Mouse (Mus musculus): ENCODE measurements around the gene Pimreg. TPM values are rescaled to one million over a fixed set of nuclear protein-coding genes. Genes with fewer than 3 reads are reported as not detected.

Gene Pimreg
- polyA plus RNA-seq, 1 experiment from 2014 or later = 19.4 TPM

DNA sequence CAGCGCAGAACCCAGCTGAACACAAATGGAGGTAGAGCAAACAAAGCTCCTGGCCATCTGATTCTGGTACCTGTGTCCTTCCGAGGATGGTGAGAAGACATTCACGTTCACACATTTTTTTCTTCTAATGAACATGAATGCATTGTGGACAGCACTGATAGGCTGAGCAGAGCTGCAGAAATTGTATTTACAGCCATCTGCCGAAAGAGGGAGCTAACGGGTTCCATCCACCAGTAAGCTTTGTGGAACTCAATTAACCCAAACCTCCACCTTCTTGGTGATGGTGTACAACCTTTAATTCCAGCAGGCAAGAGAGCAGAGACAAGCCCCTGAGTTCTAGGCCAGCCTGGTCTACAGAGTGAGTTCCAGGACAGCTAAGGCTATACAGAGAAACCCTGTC is 16.0 kb upstream of the Pimreg start:
- H3K27me3 ChIP-seq (ENCODE audit: control insufficient read depth, insufficient read depth, low read depth, low read length) = no peaks in the 10 kb centered on the region
- H3K4me1 ChIP-seq (ENCODE audit: control insufficient read depth, insufficient read depth, low read length) = peaks cover 10% of the 10 kb centered on the region
- no peak overlapping the region for H3K9ac ChIP-seq (ENCODE audit: low read depth, low read length)
- no peak for ATAC-seq
- WGBS = 39% methylated on average over 5 of the region's 5 CpGs
- H3K4me2 ChIP-seq (ENCODE audit: low read length) = no peak overlapping the region
- no peaks in the 10 kb centered on the region for H3K9me3 ChIP-seq (replicated peaks; ENCODE audit: control insufficient read depth, low read length, poor library complexity, severe bottlenecking)
- no peak overlapping the region for H3K4me3 ChIP-seq (ENCODE audit: low read depth, low read length)
- H3K27ac ChIP-seq (ENCODE audit: low read length) = no peak overlapping the region
- H3K36me3 ChIP-seq (ENCODE audit: control insufficient read depth, insufficient read depth, low read length) = no peaks in the 10 kb centered on the region

DNA sequence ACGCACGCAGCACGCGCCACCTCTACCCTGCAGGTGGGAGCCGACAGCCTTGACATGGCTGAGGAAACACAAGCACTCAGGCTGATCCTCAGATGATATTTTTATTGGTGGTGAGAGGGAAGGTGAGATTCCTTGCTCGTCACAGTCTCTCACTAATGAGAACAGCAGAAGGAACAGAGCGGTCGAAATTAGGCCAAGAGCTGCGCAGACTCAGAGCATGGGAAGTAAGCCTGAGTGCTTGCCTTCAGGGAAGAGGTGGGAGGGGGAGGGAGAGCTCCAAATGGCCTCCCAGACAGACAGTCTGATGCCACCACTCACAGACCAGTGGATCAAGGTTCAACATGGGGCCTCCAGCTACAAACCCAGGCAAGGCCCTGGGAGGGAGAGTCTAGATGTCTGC is 15.3 kb upstream of the Pimreg start:
- 90% methylated on average over 9 of the region's 9 CpGs for WGBS
- Histone ChIP-seq H3K27me3 (ENCODE audit: control insufficient read depth, insufficient read depth, low read depth, low read length) (no peaks in the 10 kb centered on the region), H3K9ac (ENCODE audit: low read depth, low read length) (no peak overlapping the region), H3K36me3 (ENCODE audit: control insufficient read depth, insufficient read depth, low read length) (no peaks in the 10 kb centered on the region), H3K4me3 (ENCODE audit: low read depth, low read length) (no peak overlapping the region), H3K4me2 (ENCODE audit: low read length) (no peak overlapping the region), H3K27ac (ENCODE audit: low read length) (no peak overlapping the region), H3K9me3 (replicated peaks; ENCODE audit: control insufficient read depth, low read length, poor library complexity, severe bottlenecking) (no peaks in the 10 kb centered on the region), H3K4me1 (ENCODE audit: control insufficient read depth, insufficient read depth, low read length) (peaks cover 10% of the 10 kb centered on the region)
- ATAC-seq = no peak

DNA sequence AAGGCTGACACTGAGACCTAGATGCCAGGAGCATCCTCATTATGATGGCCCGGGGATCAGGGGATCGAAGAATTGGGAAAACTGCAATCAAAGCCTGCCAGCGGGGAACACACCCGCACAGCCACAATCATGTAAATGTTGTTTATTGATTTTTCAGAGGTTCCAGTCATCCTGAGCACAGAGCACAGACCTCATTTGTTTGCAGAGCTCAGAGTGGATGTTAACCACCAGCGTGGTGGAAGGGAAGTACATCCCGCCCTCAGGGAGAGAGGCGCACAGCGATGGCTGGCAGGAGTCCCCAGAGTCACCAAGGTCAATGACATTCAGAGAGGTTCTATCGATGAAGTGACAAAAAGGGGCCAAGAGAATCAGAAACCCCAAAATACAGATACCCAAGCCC is 14.0 kb upstream of the Pimreg start:
- no peak for ATAC-seq
- H3K27ac ChIP-seq (ENCODE audit: low read length) = no peak overlapping the region
- H3K36me3 ChIP-seq (ENCODE audit: control insufficient read depth, insufficient read depth, low read length) = no peaks in the 10 kb centered on the region
- no peak overlapping the region for H3K4me3 ChIP-seq (ENCODE audit: low read depth, low read length)
- H3K4me2 ChIP-seq (ENCODE audit: low read length) = no peak overlapping the region
- H3K9me3 ChIP-seq (replicated peaks; ENCODE audit: control insufficient read depth, low read length, poor library complexity, severe bottlenecking) = no peaks in the 10 kb centered on the region
- H3K27me3 ChIP-seq (ENCODE audit: control insufficient read depth, insufficient read depth, low read depth, low read length) = no peaks in the 10 kb centered on the region
- peaks cover 10% of the 10 kb centered on the region for H3K4me1 ChIP-seq (ENCODE audit: control insufficient read depth, insufficient read depth, low read length)
- no peak overlapping the region for H3K9ac ChIP-seq (ENCODE audit: low read depth, low read length)
- WGBS = 78% methylated on average over 9 of the region's 9 CpGs

DNA sequence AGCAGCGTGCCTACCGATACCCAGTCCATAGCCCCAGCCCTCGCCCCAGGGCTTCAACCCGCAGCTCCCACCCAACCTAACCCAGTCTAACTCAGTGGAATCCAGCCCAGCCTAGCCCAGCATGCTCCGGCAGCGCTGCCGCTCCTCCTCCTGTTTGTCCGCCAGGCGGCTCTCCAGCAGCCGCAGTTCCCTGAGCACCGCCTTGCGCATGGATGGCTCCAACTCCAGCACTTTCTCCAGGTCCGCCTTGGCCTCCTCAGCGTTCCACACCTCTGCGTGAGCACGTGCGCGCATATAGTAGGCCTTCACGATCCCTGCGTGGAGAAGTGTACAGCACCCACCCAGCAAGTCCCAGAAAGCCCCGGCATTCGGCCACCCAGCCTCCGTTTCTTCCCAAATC is 12.7 kb upstream of the Pimreg start:
- H3K4me2 ChIP-seq (ENCODE audit: low read length) = no peak overlapping the region
- no peaks in the 10 kb centered on the region for H3K27me3 ChIP-seq (ENCODE audit: control insufficient read depth, insufficient read depth, low read depth, low read length)
- no peak overlapping the region for H3K27ac ChIP-seq (ENCODE audit: low read length)
- H3K4me1 ChIP-seq (ENCODE audit: control insufficient read depth, insufficient read depth, low read length) = 0 out of 2 replicates have a peak, but pooled peaks cover 2% of the 10 kb centered on the region
- ATAC-seq = no peak
- no peak overlapping the region for H3K4me3 ChIP-seq (ENCODE audit: low read depth, low read length)
- no peaks in the 10 kb centered on the region for H3K9me3 ChIP-seq (replicated peaks; ENCODE audit: control insufficient read depth, low read length, poor library complexity, severe bottlenecking)
- H3K9ac ChIP-seq (ENCODE audit: low read depth, low read length) = no peak overlapping the region
- no peaks in the 10 kb centered on the region for H3K36me3 ChIP-seq (ENCODE audit: control insufficient read depth, insufficient read depth, low read length)
- 23% methylated on average over 23 of the region's 23 CpGs for WGBS

DNA sequence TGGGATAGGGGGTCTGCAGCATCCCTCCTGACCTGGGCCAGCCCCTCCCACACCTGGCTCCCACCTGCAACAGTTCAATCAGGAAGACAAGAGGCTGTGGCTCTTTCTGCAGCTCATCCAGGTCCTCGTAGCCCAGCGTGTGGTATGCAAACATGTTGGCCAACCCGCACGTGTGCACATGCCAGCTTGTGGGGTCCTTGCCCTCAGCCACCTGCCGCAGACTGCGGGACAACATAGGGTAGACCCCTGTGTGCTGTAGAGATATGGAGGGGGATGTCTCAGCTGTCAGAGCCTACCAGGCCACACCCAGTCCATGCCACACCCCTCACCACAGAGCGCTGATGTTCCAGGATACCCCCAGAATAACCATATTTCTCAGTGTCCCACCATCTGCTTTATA is 10.5 kb upstream of the Pimreg start:
- Histone ChIP-seq H3K36me3 (ENCODE audit: control insufficient read depth, insufficient read depth, low read length) (no peaks in the 10 kb centered on the region), H3K4me2 (ENCODE audit: low read length) (no peak overlapping the region), H3K27me3 (ENCODE audit: control insufficient read depth, insufficient read depth, low read depth, low read length) (no peaks in the 10 kb centered on the region), H3K4me3 (ENCODE audit: low read depth, low read length) (no peak overlapping the region), H3K4me1 (ENCODE audit: control insufficient read depth, insufficient read depth, low read length) (no peaks in the 10 kb centered on the region), H3K9me3 (replicated peaks; ENCODE audit: control insufficient read depth, low read length, poor library complexity, severe bottlenecking) (no peaks in the 10 kb centered on the region), H3K9ac (ENCODE audit: low read depth, low read length) (no peak overlapping the region), H3K27ac (ENCODE audit: low read length) (no peak overlapping the region)
- ATAC-seq = no peak
- WGBS = 90% methylated on average over 7 of the region's 7 CpGs

DNA sequence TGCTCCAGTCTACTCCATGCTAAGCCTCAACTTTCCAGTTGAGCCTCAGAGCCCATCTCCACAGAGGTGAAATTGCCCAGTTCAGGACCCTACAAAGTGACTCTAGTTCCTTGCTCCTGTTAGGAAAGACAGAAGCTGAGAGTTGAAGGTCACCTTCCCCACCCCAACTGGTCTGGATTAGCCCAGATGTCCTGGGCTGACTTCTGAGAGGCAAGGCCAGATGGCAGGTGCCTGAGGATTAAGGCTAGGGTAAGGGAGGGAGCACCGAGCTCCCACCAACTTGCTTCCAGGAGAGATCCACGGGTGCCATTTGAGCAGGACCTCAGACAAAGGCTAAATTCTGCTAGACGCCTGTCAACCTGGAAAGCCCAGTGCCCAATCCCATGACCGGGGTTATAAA is 9.7 kb upstream of the Pimreg start:
- Histone ChIP-seq H3K27me3 (ENCODE audit: control insufficient read depth, insufficient read depth, low read depth, low read length) (no peaks in the 10 kb centered on the region), H3K27ac (ENCODE audit: low read length) (no peak overlapping the region), H3K4me1 (ENCODE audit: control insufficient read depth, insufficient read depth, low read length) (no peaks in the 10 kb centered on the region), H3K4me3 (ENCODE audit: low read depth, low read length) (no peak overlapping the region), H3K36me3 (ENCODE audit: control insufficient read depth, insufficient read depth, low read length) (no peaks in the 10 kb centered on the region), H3K9ac (ENCODE audit: low read depth, low read length) (no peak overlapping the region), H3K9me3 (replicated peaks; ENCODE audit: control insufficient read depth, low read length, poor library complexity, severe bottlenecking) (no peaks in the 10 kb centered on the region), H3K4me2 (ENCODE audit: low read length) (no peak overlapping the region)
- 85% methylated on average over 4 of the region's 4 CpGs for WGBS
- ATAC-seq = no peak

DNA sequence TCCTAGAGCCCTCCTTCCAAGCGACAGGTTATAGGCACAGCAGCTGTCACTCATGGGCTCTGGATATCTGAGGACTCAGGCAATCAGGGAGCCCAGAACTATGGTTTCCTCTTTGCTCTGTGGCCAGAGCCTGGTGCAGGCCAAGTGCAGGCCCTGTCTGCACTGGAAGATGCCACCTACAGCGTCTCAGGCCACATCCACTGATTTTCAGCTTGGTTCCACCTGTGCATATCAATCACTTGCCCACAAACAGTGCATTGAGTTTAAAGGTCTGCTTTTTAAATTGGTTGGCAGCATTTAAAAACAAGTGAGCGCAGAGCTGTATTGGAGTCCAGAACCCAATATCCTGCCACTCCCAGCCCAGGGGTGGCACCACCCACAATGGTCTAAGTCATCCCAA is 9.2 kb upstream of the Pimreg start:
- ATAC-seq = no peak
- Histone ChIP-seq H3K9ac (ENCODE audit: low read depth, low read length) (no peak overlapping the region), H3K4me1 (ENCODE audit: control insufficient read depth, insufficient read depth, low read length) (no peaks in the 10 kb centered on the region), H3K4me3 (ENCODE audit: low read depth, low read length) (no peak overlapping the region), H3K27ac (ENCODE audit: low read length) (no peak overlapping the region), H3K36me3 (ENCODE audit: control insufficient read depth, insufficient read depth, low read length) (no peaks in the 10 kb centered on the region), H3K4me2 (ENCODE audit: low read length) (no peak overlapping the region), H3K9me3 (replicated peaks; ENCODE audit: control insufficient read depth, low read length, poor library complexity, severe bottlenecking) (no peaks in the 10 kb centered on the region), H3K27me3 (ENCODE audit: control insufficient read depth, insufficient read depth, low read depth, low read length) (no peaks in the 10 kb centered on the region)
- 93% methylated on average over 3 of the region's 3 CpGs for WGBS

DNA sequence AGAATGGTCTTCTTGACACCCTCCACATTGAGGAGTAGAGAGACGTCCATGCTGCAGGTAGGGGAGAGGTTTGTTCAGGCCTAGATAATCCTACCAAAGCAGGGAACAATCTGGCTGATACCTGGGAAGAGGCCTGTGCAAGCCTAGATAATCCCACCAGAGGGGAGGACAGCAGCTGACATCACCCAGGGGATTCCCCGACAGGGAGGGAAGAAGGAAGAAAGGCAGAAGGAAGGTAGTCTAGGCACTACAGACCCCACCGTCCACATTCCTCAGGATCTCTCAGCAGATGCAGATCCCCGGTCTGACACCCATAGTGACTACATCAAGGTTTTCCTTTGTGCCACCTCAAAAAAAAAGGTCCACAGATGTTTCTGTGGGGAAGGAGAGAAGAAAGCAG is 4.4 kb upstream of the Pimreg start, which contains the start of gene Aipl1:
Gene Aipl1 (minus strand): TSS at position 101 of the 400 bp plus-strand sequence.
- 54% methylated on average over 4 of the region's 4 CpGs for WGBS
- no peak within 1 kb of the TSS for H3K27ac ChIP-seq (ENCODE audit: low read length)
- no peak within 1 kb of the TSS for H3K9ac ChIP-seq (ENCODE audit: low read depth, low read length)
- no peaks in the 10 kb centered on the region for H3K9me3 ChIP-seq (replicated peaks; ENCODE audit: control insufficient read depth, low read length, poor library complexity, severe bottlenecking)
- ATAC-seq = no peak
- no peaks in the 10 kb centered on the region for H3K27me3 ChIP-seq (ENCODE audit: control insufficient read depth, insufficient read depth, low read depth, low read length)
- H3K4me3 ChIP-seq (ENCODE audit: low read depth, low read length) = no peak within 1 kb of the TSS
- peaks cover 33% of the 10 kb centered on the region for H3K4me1 ChIP-seq (ENCODE audit: control insufficient read depth, insufficient read depth, low read length)
- no peak within 1 kb of the TSS for H3K4me2 ChIP-seq (ENCODE audit: low read length)
- H3K36me3 ChIP-seq (ENCODE audit: control insufficient read depth, insufficient read depth, low read length) = no peaks in the 10 kb centered on the region

DNA sequence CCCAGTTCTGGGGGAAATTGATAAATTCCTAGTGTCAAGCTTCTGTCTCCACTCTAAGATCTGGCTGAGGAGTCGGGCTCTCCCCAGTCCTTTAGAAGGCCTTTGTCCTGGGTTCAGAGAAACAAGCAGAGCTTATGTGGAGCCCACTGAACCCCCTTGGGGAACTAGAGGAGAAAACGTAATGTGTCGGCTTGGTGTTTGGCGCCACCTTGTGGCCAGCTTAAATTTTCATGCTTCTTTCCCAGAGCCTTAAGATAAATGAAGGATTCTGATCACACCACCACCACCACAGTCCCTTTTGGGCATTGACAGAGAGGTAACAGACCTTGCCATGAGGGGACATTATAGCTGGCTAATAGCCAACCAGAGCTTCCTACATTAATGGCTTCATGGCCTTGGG is 3.8 kb upstream of the Pimreg start:
- no peak overlapping the region for H3K4me2 ChIP-seq (ENCODE audit: low read length)
- no peak overlapping the region for H3K4me3 ChIP-seq (ENCODE audit: low read depth, low read length)
- H3K9ac ChIP-seq (ENCODE audit: low read depth, low read length) = no peak overlapping the region
- no peaks in the 10 kb centered on the region for H3K36me3 ChIP-seq (ENCODE audit: control insufficient read depth, insufficient read depth, low read length)
- no peaks in the 10 kb centered on the region for H3K9me3 ChIP-seq (replicated peaks; ENCODE audit: control insufficient read depth, low read length, poor library complexity, severe bottlenecking)
- peaks cover 38% of the 10 kb centered on the region for H3K4me1 ChIP-seq (ENCODE audit: control insufficient read depth, insufficient read depth, low read length)
- ATAC-seq = no peak
- no peak overlapping the region for H3K27ac ChIP-seq (ENCODE audit: low read length)
- 0% methylated on average over 4 of the region's 4 CpGs for WGBS
- H3K27me3 ChIP-seq (ENCODE audit: control insufficient read depth, insufficient read depth, low read depth, low read length) = no peaks in the 10 kb centered on the region
